Mouse (Mus musculus) hindbrain, embryonic 15.5 days (tissue): Measurements from ENCODE around the gene Ttyh2. TPM values are rescaled to one million over a fixed set of nuclear protein-coding genes. Genes with fewer than 3 reads are reported as not detected.
A peak's percentile ranks its signal among the peaks of the same experiment; 100 is the strongest.
"Not testable (repeated sequence)": the region's sequence is repeated elsewhere in the genome, so short reads cannot be mapped to it uniquely, and the experiment has no call there.

Experiments
- ATAC-seq: fragments of 200-750 bp; cut with Nextera tagmentation; 2 replicates; pipeline ENCODE4 v1.8.0; 2017; ENCODE audit warnings: low read depth, moderate number of reproducible peaks, moderate TSS enrichment; ENCODE audit not compliant: low FRiP score
- H3K27ac ChIP-seq: fragments of 300-500 bp; sonication (generic); replicated peaks from 2 replicates; pipeline ENCODE4 v1.5.1; 2015; ENCODE audit warnings: mild to moderate bottlenecking, inconsistent platforms
- H3K27me3 ChIP-seq: fragments of 300-500 bp; sonication (generic); 2 replicates; pipeline ENCODE4 v1.6.1; 2015; ENCODE audit warnings: control low read depth, inconsistent platforms
- H3K36me3 ChIP-seq: fragments of 300-500 bp; sonication (generic); 2 replicates; pipeline ENCODE4 v1.6.1; 2015; ENCODE audit warnings: control low read depth, inconsistent platforms
- H3K4me1 ChIP-seq: fragments of 300-500 bp; sonication (generic); replicated peaks from 2 replicates; pipeline ENCODE4 v1.6.1; 2015; ENCODE audit warnings: control low read depth, inconsistent platforms
- H3K4me2 ChIP-seq: fragments of 300-500 bp; sonication (generic); 2 replicates; pipeline ENCODE4 v1.6.1; 2015; ENCODE audit warnings: moderate library complexity, mild to moderate bottlenecking, inconsistent platforms
- H3K4me3 ChIP-seq: fragments of 300-500 bp; sonication (generic); 2 replicates; pipeline ENCODE4 v1.5.1; 2015; ENCODE audit warnings: mild to moderate bottlenecking, inconsistent platforms
- H3K9ac ChIP-seq: fragments of 300-500 bp; sonication (generic); 2 replicates; pipeline ENCODE4 v1.6.1; 2015; ENCODE audit warnings: inconsistent platforms
- H3K9me3 ChIP-seq: fragments of 300-500 bp; sonication (generic); 2 replicates; pipeline ENCODE4 v1.6.1; 2016; ENCODE audit warnings: control low read depth, inconsistent platforms
- WGBS: fragments of 180-500 bp; shearing (Covaris S2); methylation state at CpG from one replicate; pipeline ENCODE4 v1.1.7; 2015; 5-methylcytosine and 5-hydroxymethylcytosine counted together
- polyA plus RNA-seq: library from polyadenylated mRNA; unstranded; fragments of >200 nt; fragmentation: Nextera tagmentation; extraction: Ambion mirVana; gene quantifications from 2 replicates; pipeline ENCODE4 v1.2.1, GENCODE M21; 2015

The Ttyh2 gene
- polyA plus RNA-seq, 1 experiment from 2014 or later: 35.1 TPM

DNA sequence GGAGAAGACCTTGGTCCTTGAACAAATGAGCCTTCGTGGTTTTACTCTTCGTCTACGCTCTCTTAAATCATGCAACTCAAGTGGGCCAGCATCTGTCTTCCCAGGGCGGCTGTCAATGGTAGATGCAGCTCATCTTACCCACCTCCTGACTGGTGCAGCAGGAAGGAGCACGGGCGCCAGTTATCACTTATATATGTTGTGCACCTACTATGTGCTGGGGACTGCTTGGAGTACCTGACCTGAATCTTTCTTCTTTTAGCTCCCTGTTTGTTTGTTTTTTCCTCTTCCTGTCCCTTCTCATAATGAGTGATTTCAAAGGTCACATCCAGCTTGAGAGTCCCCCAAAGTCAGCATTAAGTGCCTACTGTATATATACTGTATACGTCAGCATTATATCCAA lies 11.1 kb upstream of the Ttyh2 start:
- Histone ChIP-seq H3K27ac (no peak overlapping the region), H3K36me3 (no peaks in the 10 kb centered on the region), H3K9me3 (no peaks in the 10 kb centered on the region), H3K27me3 (no peaks in the 10 kb centered on the region), H3K9ac (no peak overlapping the region), H3K4me1 (peaks cover 4% of the 10 kb centered on the region), H3K4me2 (no peak overlapping the region), H3K4me3 (no peak overlapping the region)
- 80% methylated on average over 7 of the region's 7 CpGs for whole genome bisulfite sequencing
- ATAC-seq: no peak

GRCm38 (mm10) chr11:114665463-114665862 lies 9.8 kb upstream of the Ttyh2 start:
- Histone ChIP-seq H3K27me3 (no peaks in the 10 kb centered on the region), H3K36me3 (no peaks in the 10 kb centered on the region), H3K4me3 (no peak overlapping the region), H3K27ac (no peak overlapping the region), H3K4me2 (no peak overlapping the region), H3K4me1 (peaks cover 17% of the 10 kb centered on the region), H3K9me3 (no peaks in the 10 kb centered on the region), H3K9ac (no peak overlapping the region)
- ATAC-seq: no peak
- WGBS: 86% methylated on average over 2 of the region's 2 CpGs

DNA sequence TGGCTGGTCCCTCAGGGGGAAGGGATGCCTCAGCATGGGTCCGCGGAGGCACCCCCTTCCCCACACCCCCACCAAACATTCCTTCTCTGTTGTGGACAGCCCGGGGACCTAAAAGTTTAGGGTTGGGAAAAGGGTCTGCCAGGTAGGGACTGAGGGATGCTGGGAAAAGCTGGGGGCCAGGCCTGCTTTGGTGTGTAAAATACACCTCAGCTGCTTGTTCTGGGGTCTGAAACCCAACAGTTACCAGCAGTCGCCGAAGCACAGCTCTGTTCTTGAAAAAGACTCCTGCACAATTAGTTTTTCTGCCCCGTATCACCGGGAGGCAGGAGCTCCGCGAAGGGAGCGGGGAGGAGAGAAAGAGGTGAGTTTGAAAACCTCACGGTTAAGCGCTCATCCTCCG lies 8.4 kb upstream of the Ttyh2 start:
- Histone ChIP-seq H3K36me3 (peaks cover 11% of the 10 kb centered on the region; the same call in 1 of the 2 replicates), H3K4me1 (peaks cover 25% of the 10 kb centered on the region), H3K9ac (0 out of 2 replicates have a peak overlapping the region, but pooled peaks have one; percentile 14), H3K4me2 (no peak overlapping the region), H3K9me3 (no peaks in the 10 kb centered on the region), H3K27me3 (no peaks in the 10 kb centered on the region), H3K4me3 (no peak overlapping the region), H3K27ac (no peak overlapping the region)
- WGBS: 13% methylated on average over 8 of the region's 13 CpGs
- ATAC-seq: no peak

DNA sequence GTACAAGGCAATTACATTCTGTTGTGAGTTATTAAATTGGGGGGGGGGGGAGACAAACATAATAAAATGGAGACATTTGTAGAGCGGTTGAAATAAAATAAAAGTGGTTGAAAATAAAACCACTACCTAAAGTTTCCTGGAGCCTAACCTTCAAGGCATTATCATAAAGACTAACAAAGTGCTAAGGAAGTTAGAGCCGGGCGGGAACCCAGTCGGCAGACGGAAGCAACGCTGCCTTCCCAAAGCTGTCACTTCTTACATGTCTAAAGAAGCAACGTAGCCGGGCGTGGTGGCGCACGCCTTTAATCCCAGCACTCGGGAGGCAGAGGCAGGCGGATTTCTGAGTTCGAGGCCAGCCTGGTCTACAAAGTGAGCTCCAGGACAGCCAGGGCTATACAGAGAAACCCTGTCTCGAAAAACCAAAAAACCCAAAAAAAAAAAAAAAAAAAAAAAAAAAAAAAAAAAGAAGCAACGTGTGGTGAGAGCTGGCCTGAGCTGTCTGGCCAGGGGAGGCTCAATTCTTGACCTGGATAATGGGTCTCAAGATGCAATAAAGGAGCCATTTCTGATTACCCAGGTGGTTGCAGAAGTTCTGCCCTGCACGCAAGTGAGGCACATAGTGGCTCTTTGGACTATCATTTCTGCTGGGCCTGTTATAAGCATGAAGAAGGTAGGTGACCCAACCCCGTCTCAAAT lies 7.8 kb upstream of the Ttyh2 start:
- peaks cover 17% of the 10 kb centered on the region for H3K36me3 ChIP-seq
- H3K4me1 ChIP-seq: peaks cover 26% of the 10 kb centered on the region
- H3K27me3 ChIP-seq: no peaks in the 10 kb centered on the region
- H3K27ac ChIP-seq: no peak overlapping the region
- H3K4me3 ChIP-seq: no peak overlapping the region
- ATAC-seq: no peak
- H3K4me2 ChIP-seq: no peak overlapping the region
- H3K9ac ChIP-seq: no peak overlapping the region
- no peaks in the 10 kb centered on the region for H3K9me3 ChIP-seq
- WGBS: 48% methylated on average over 17 of the region's 18 CpGs

GRCm38 (mm10) chr11:114667932-114668285 lies 7.3 kb upstream of the Ttyh2 start:
- not testable (repeated sequence) for H3K9ac ChIP-seq, H3K4me3 ChIP-seq, H3K27me3 ChIP-seq, H3K27ac ChIP-seq, H3K9me3 ChIP-seq, ATAC-seq, H3K4me2 ChIP-seq
- H3K36me3 ChIP-seq: peaks cover 22% of the 10 kb centered on the region
- H3K4me1 ChIP-seq: peaks cover 29% of the 10 kb centered on the region
- 27% methylated on average over 11 of the region's 11 CpGs for WGBS

DNA sequence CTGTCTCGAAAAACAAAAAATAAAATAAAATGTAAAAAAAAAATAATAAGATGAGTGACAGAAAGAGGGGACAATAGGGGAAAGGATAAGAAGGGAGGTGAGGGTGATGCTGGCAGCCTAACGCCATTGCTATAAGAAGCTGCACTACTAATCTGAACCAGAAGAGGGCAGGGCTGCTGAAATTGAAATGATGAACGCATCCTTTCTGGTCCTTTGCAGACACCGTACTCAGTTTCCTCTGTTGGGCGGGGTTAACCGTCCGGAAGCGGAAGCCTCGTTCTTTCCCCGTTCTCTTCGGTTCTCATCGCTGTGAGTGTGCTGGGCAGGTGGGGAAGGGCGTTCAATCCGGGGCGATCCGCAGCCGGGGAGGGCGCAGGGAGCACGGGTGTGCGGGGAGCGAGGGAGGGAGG lies 6.9 kb upstream of the Ttyh2 start, which contains the start of gene Rpl38:
Gene Rpl38 (plus strand): TSS at position 224 of the 410 bp plus-strand sequence.
- peak within 1 kb of the TSS; percentile 92 for H3K27ac ChIP-seq
- H3K4me1 ChIP-seq: peaks cover 29% of the 10 kb centered on the region
- peak within 1 kb of the TSS; percentile 90 for H3K4me2 ChIP-seq
- H3K27me3 ChIP-seq: no peaks in the 10 kb centered on the region
- peak within 1 kb of the TSS; percentile 83 for H3K4me3 ChIP-seq
- peak within 1 kb of the TSS; percentile 83 for H3K9ac ChIP-seq
- 1% methylated on average over 19 of the region's 21 CpGs for WGBS
- peak; percentile 80 for ATAC-seq
- no peaks in the 10 kb centered on the region for H3K9me3 ChIP-seq
- H3K36me3 ChIP-seq: peaks cover 25% of the 10 kb centered on the region

DNA sequence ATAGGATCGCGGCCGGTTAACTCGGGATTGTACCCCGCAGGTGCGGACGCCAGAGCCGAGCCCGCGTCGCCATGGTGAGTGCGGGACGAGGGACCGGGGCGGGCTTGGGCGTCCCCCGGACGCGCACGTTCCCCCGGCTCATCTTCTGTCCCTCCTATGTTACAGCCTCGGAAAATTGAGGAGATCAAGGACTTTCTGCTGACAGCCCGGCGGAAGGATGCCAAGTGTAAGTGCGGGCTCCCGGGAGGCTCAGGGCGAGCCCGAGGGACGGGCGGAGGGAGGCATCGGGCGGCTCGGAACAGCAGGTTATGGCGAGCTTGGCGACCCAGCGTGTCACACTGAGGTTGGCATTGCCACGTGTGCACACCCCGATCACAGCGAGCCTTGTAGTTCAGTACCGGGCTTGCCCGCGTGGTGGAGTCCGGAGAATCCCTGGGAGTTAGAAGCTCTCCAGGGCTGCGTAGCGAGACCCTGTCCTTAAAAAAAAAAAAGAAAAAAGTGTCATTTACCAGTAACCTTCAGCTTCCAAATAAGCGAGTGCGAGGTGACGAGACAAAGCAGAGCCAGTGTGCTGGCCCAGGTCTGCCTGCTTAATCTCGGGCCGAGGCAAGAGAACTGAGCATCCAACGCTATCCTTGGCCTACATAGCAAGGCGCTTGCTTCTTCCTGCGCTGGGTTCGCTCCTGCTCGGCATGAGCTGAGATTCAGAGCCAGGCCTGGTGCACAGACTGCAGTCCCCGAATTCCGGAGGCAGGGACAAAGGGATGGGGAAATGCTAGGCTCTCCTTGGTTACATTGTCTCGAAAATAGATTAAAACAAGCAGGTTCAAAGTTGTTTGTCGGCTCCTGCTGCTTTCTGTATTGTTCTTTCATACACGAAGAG lies 6.2 kb upstream of the Ttyh2 start:
- Histone ChIP-seq H3K4me1 (peaks cover 29% of the 10 kb centered on the region), H3K4me3 (peak overlapping the region; percentile 83), H3K27me3 (no peaks in the 10 kb centered on the region), H3K9ac (peak overlapping the region; percentile 83), H3K27ac (peak overlapping the region; percentile 92), H3K9me3 (no peaks in the 10 kb centered on the region), H3K36me3 (peaks cover 29% of the 10 kb centered on the region), H3K4me2 (peak overlapping the region; percentile 90)
- WGBS: under 1% methylated on average over 60 of the region's 60 CpGs
- ATAC-seq: peak; percentile 72

DNA sequence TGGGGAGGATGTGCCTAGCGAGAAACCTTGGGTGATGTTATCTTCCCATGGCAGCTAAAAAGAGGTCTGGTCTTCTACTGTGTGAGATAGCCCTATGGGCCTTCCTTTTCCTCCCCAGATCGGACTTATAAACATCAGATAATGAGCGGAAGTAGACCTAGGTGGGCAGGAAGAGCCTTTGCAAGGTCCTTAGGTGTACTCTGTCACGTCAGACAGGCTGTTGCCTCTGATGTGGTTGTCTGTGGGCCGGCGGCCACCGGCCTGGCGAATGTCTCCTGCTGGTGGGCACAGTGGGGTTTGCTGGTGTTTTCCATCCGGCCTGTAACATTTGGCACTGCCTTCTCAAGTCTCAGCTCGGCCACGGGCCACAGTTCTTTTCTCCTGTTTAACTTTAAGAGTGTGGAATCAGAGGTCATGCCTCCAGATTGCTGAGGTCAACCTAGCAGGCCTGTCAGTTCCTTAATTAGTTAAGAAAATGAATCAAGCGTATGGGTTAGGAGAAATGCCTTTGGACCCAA lies 5.5 kb upstream of the Ttyh2 start:
- Histone ChIP-seq H3K4me1 (peaks cover 29% of the 10 kb centered on the region), H3K4me2 (peak overlapping the region; percentile 90), H3K27ac (peak overlapping the region; percentile 92), H3K27me3 (no peaks in the 10 kb centered on the region; the same call in 1 of the 2 replicates), H3K4me3 (peak overlapping the region; percentile 83), H3K36me3 (peaks cover 29% of the 10 kb centered on the region), H3K9me3 (no peaks in the 10 kb centered on the region), H3K9ac (peak overlapping the region; percentile 83)
- WGBS: 19% methylated on average over 12 of the region's 12 CpGs
- ATAC-seq: no peak

DNA sequence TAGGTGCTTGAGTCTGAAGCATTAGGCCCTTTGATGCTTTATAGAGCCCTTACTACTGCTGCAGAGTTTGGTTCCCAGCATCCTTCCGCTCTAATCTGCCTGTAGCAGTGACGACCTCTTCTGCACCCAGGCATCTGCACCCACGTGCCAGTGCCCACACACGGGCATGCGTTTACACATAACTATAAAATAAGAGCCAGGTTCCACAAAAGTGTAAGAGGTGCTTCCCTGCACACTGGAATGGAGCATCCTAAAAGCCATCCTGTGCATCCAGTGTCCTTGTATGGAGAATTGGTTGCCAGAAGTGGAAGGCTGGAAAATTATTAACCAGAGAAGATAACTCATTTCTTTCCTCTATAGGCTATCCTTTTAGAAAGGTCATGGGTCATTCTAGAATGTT lies 4.1 kb upstream of the Ttyh2 start:
- Histone ChIP-seq H3K9ac (no peak overlapping the region), H3K4me1 (peaks cover 41% of the 10 kb centered on the region), H3K4me2 (no peak overlapping the region), H3K36me3 (peaks cover 29% of the 10 kb centered on the region), H3K27ac (no peak overlapping the region), H3K4me3 (no peak overlapping the region), H3K9me3 (no peaks in the 10 kb centered on the region), H3K27me3 (peaks cover 4% of the 10 kb centered on the region; the same call in 1 of the 2 replicates)
- ATAC-seq: no peak
- 93% methylated on average over 5 of the region's 5 CpGs for whole genome bisulfite sequencing

GRCm38 (mm10) chr11:114672794-114673718 lies 2.2 kb upstream of the Ttyh2 start:
- H3K27ac ChIP-seq: peak overlapping the region; percentile 48
- peaks cover 8% of the 10 kb centered on the region for H3K27me3 ChIP-seq
- H3K4me3 ChIP-seq: no peak overlapping the region
- WGBS: 59% methylated on average over 9 of the region's 9 CpGs
- H3K9me3 ChIP-seq: no peaks in the 10 kb centered on the region
- no peak overlapping the region for H3K4me2 ChIP-seq
- H3K9ac ChIP-seq: no peak overlapping the region
- H3K36me3 ChIP-seq: peaks cover 29% of the 10 kb centered on the region
- ATAC-seq: peak; percentile 18; the same call in 1 of the 2 replicates
- H3K4me1 ChIP-seq: peaks cover 47% of the 10 kb centered on the region

GRCm38 (mm10) chr11:114673719-114674050 lies 1.5 kb upstream of the Ttyh2 start:
- Histone ChIP-seq H3K4me2 (no peak overlapping the region), H3K9ac (no peak overlapping the region), H3K27ac (peak overlapping the region; percentile 48), H3K9me3 (no peaks in the 10 kb centered on the region), H3K36me3 (peaks cover 29% of the 10 kb centered on the region), H3K27me3 (peaks cover 8% of the 10 kb centered on the region), H3K4me3 (no peak overlapping the region), H3K4me1 (peaks cover 47% of the 10 kb centered on the region)
- 73% methylated on average over 2 of the region's 2 CpGs for WGBS
- ATAC-seq: no peak
